Mouse (Mus musculus) hindbrain, embryonic 12.5 days (tissue): Measurements from ENCODE around the gene Gm28374. TPM values are rescaled to one million over a fixed set of nuclear protein-coding genes. Genes with fewer than 3 reads are reported as not detected.
"Not testable (repeated sequence)": the region's sequence is repeated elsewhere in the genome, so short reads cannot be mapped to it uniquely, and the experiment has no call there.

Experiments
- ATAC-seq: fragments of 200-750 bp; cut with Nextera tagmentation; 2 replicates; pipeline ENCODE4 v1.8.0; 2017; ENCODE audit warnings: moderate TSS enrichment; ENCODE audit not compliant: low FRiP score
- H3K27ac ChIP-seq: fragments of 300-500 bp; sonication (generic); 2 replicates; pipeline ENCODE4 v1.5.1; 2016; ENCODE audit warnings: mild to moderate bottlenecking
- H3K27me3 ChIP-seq: fragments of 300-500 bp; sonication (generic); 2 replicates; pipeline ENCODE4 v1.6.1; 2016; ENCODE audit warnings: mild to moderate bottlenecking
- H3K36me3 ChIP-seq: fragments of 300-500 bp; sonication (generic); 2 replicates; pipeline ENCODE4 v1.6.1; 2016; ENCODE audit warnings: mild to moderate bottlenecking
- H3K4me1 ChIP-seq: fragments of 300-500 bp; sonication (generic); 2 replicates; pipeline ENCODE4 v1.6.1; 2016
- H3K4me2 ChIP-seq: fragments of 300-500 bp; sonication (generic); replicated peaks from 2 replicates; pipeline ENCODE4 v1.6.1; 2016; ENCODE audit warnings: mild to moderate bottlenecking
- H3K4me3 ChIP-seq: fragments of 300-500 bp; sonication (generic); 2 replicates; pipeline ENCODE4 v1.5.1; 2016; ENCODE audit warnings: mild to moderate bottlenecking
- H3K9ac ChIP-seq: fragments of 300-500 bp; sonication (generic); 2 replicates; pipeline ENCODE4 v1.6.1; 2016; ENCODE audit warnings: mild to moderate bottlenecking, moderate library complexity
- H3K9me3 ChIP-seq: fragments of 300-500 bp; sonication (generic); replicated peaks from 2 replicates; pipeline ENCODE4 v1.6.1; 2016; ENCODE audit warnings: mild to moderate bottlenecking
- WGBS: fragments of 180-500 bp; shearing (Covaris S2); methylation state at CpG from one replicate; pipeline ENCODE4 v1.1.7; 2016; 5-methylcytosine and 5-hydroxymethylcytosine counted together
- polyA plus RNA-seq: library from polyadenylated mRNA; unstranded; fragments of >200 nt; fragmentation: Nextera tagmentation; extraction: Ambion mirVana; gene quantifications from 2 replicates; pipeline ENCODE4 v1.2.1, GENCODE M21; 2016

The Gm28374 gene
- polyA plus RNA-seq, 1 experiment from 2014 or later, result 2.5 TPM

- under 1% methylated on average over 65 of the region's 65 CpGs for WGBS
- Histone ChIP-seq H3K4me2 (peak within 1 kb of the TSS; percentile 95), H3K27ac (peak within 1 kb of the TSS; percentile 99), H3K9ac (peak within 1 kb of the TSS; percentile 90), H3K4me1 (peaks cover 28% of the 10 kb centered on the region), H3K4me3 (peak within 1 kb of the TSS; percentile 96), H3K27me3 (no peaks in the 10 kb centered on the region), H3K36me3 (peaks cover 33% of the 10 kb centered on the region), H3K9me3 (no peaks in the 10 kb centered on the region)
- ATAC-seq, result peak; percentile 91
Observed at GRCm38 (mm10) chr19:6046294-6047153, 35.5 kb downstream of the Gm28374 start, which contains the start of gene Syvn1. TSS of gene Syvn1 (plus strand) at chr19:6046576.

GRCm38 (mm10) chr19:6045366-6046293 is 36.4 kb downstream of the Gm28374 start:
- H3K4me2 ChIP-seq, result peak overlapping the region; percentile 95
- peak overlapping the region; percentile 99 for H3K27ac ChIP-seq
- H3K36me3 ChIP-seq, result peaks cover 24% of the 10 kb centered on the region
- ATAC-seq, result peak; percentile 50
- WGBS, result 20% methylated on average over 20 of the region's 20 CpGs
- H3K4me1 ChIP-seq, result peaks cover 28% of the 10 kb centered on the region
- H3K27me3 ChIP-seq, result no peaks in the 10 kb centered on the region
- H3K4me3 ChIP-seq, result peak overlapping the region; percentile 96
- no peaks in the 10 kb centered on the region for H3K9me3 ChIP-seq
- H3K9ac ChIP-seq, result peak overlapping the region; percentile 78

DNA sequence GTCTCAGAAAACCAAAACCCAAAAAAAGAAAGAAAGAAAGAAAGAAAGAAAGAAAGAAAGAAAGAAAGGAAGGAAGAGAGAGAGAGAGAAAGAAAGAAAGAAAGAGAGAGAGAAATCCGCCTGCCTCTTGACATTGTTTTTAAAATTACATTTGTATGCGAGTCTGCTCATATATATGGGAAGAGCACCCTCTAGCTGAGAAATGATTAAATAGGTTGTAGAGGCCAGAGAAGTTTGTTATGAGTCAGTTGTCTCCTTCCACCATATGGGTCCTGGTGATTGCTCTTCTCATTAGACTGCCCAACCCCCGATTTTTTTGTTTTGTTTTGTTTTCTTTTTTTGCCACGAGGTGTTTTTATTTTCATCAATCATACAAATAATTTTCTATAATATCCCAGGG is 38.0 kb downstream of the Gm28374 start:
- H3K4me2 ChIP-seq, H3K27ac ChIP-seq, H3K9ac ChIP-seq, H3K9me3 ChIP-seq, H3K27me3 ChIP-seq, H3K4me3 ChIP-seq, H3K36me3 ChIP-seq, ATAC-seq: not testable (repeated sequence)
- WGBS, result 62% methylated on average over 4 of the region's 4 CpGs
- H3K4me1 ChIP-seq, result peaks cover 28% of the 10 kb centered on the region

DNA sequence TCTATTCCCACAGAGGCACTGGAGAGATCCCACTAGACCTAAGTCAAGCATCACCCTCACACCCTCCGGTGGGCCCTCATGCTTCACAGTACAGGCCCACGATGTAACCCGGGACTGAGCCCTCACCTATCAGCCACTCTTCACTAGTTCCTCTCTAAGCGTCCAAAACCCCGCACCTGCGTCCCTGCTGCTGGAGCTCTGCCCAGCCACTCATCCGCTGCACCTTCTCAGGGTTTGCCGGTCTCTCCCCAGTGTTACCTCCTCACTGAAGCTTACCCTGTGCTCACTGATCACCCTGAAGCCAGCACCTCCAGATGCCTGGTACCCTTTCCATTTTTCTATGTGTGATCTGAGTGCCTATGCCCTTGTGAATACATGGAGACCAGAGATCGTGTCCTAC is 39.8 kb downstream of the Gm28374 start:
- no peak overlapping the region for H3K27ac ChIP-seq
- no peak for ATAC-seq

DNA sequence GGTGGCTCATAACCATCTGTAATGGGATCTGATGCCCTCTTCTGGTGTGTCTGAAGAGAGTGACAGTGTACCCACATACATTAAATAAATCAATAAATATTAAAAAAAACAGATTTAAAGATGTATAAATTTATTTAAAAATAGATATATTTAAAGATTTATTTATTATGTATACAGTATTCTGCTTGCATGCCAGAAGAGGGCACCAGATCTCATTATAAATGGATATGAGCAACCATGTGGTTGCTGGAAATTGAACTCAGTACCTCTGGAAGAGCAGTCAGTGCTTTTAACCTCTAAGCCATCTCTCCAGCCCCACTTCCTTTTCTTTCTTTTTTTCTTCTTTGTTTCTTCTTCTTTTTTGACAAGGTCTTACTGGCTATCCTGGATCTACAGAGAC is 42.1 kb downstream of the Gm28374 start:
- H3K9ac ChIP-seq, result no peak overlapping the region
- no peaks in the 10 kb centered on the region for H3K36me3 ChIP-seq
- H3K4me3 ChIP-seq, result no peak overlapping the region
- no peak overlapping the region for H3K27ac ChIP-seq
- H3K4me1 ChIP-seq, result peaks cover 5% of the 10 kb centered on the region
- no peaks in the 10 kb centered on the region for H3K9me3 ChIP-seq
- no peak for ATAC-seq
- no peak overlapping the region for H3K4me2 ChIP-seq
- no peaks in the 10 kb centered on the region for H3K27me3 ChIP-seq

More for the DNA sequence above, 39.8 kb downstream of the Gm28374 start:
- no peak overlapping the region for H3K4me2 ChIP-seq
- no peak overlapping the region for H3K4me3 ChIP-seq
- peak overlapping the region; percentile 35; the same call in 1 of the 2 replicates for H3K9ac ChIP-seq
- no peaks in the 10 kb centered on the region for H3K27me3 ChIP-seq
- 80% methylated on average over 9 of the region's 9 CpGs for WGBS
- H3K36me3 ChIP-seq, result no peaks in the 10 kb centered on the region
- H3K4me1 ChIP-seq, result peaks cover 14% of the 10 kb centered on the region
- no peaks in the 10 kb centered on the region for H3K9me3 ChIP-seq

GRCm38 (mm10) chr19:6038326-6038725 is 43.7 kb downstream of the Gm28374 start:
- no peaks in the 10 kb centered on the region for H3K36me3 ChIP-seq
- WGBS, result 83% methylated on average over 7 of the region's 7 CpGs
- H3K4me1 ChIP-seq, result peaks cover 4% of the 10 kb centered on the region; the same call in 1 of the 2 replicates
- no peak for ATAC-seq
- no peak overlapping the region for H3K4me3 ChIP-seq
- no peaks in the 10 kb centered on the region for H3K27me3 ChIP-seq
- no peaks in the 10 kb centered on the region for H3K9me3 ChIP-seq
- no peak overlapping the region for H3K9ac ChIP-seq
- no peak overlapping the region for H3K4me2 ChIP-seq
- no peak overlapping the region for H3K27ac ChIP-seq

DNA sequence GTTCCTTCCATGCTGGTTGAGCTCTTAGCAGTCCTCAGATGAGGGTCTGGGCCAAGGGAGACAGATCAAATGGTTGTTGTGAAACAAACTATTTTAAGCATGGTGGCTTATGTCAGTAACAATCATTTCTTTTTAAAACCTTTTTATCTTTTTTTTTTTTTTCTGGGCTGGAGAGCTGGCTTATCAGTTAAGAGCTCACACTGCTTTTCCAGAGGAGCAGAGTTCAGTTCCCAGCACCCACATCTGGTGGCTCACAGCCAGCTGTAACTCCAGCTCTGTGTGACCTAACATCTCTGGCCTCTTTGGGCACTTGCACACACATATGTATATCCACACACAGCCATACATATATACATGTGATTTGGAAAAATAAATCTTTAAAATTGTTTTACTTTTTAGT is 44.4 kb downstream of the Gm28374 start:
- Histone ChIP-seq H3K27ac (no peak overlapping the region), H3K4me3 (no peak overlapping the region), H3K9me3 (no peaks in the 10 kb centered on the region), H3K9ac (no peak overlapping the region), H3K36me3 (no peaks in the 10 kb centered on the region), H3K27me3 (no peaks in the 10 kb centered on the region), H3K4me1 (peaks cover 4% of the 10 kb centered on the region; the same call in 1 of the 2 replicates), H3K4me2 (no peak overlapping the region)
- no peak for ATAC-seq

- Histone ChIP-seq H3K4me3 (no peak overlapping the region), H3K4me2 (no peak overlapping the region), H3K9me3 (no peaks in the 10 kb centered on the region), H3K27me3 (no peaks in the 10 kb centered on the region), H3K4me1 (no peaks in the 10 kb centered on the region), H3K9ac (no peak overlapping the region), H3K27ac (no peak overlapping the region), H3K36me3 (no peaks in the 10 kb centered on the region)
- no peak for ATAC-seq
- 80% methylated on average over 9 of the region's 9 CpGs for WGBS
Observed at GRCm38 (mm10) chr19:6035966-6036585, 46.0 kb downstream of the Gm28374 start.

- H3K9me3 ChIP-seq, result no peaks in the 10 kb centered on the region
- H3K36me3 ChIP-seq, result no peaks in the 10 kb centered on the region
- H3K9ac ChIP-seq, result no peak overlapping the region
- no peaks in the 10 kb centered on the region for H3K4me1 ChIP-seq
- H3K27me3 ChIP-seq, result no peaks in the 10 kb centered on the region
- ATAC-seq, result no peak
- H3K27ac ChIP-seq, result no peak overlapping the region
- WGBS, result 71% methylated on average over 14 of the region's 14 CpGs
- H3K4me3 ChIP-seq, result no peak overlapping the region
- no peak overlapping the region for H3K4me2 ChIP-seq
Observed at GRCm38 (mm10) chr19:6030520-6031280, 51.4 kb downstream of the Gm28374 start.

DNA sequence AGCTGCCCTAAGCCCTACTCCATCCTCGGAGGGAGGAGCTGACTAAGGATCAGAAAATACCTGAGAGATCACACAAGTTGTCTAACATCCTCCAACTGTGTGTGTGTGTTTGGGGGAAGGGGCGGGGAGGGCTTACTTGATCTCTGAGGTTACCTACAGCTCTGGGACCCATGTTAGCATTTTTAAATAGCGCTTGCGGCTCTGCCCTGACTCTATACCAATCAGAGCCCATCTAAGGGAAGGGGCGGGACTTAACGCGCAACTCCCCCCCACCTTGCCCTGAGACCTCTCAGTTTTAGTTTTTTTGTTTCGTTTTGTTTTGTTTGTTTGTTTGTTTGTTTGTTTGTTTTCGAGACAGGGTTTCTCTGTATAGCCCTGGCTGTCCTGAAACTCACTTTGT is 52.6 kb downstream of the Gm28374 start:
- H3K27ac ChIP-seq, result no peak overlapping the region
- no peaks in the 10 kb centered on the region for H3K36me3 ChIP-seq
- H3K4me3 ChIP-seq, result no peak overlapping the region
- H3K9me3 ChIP-seq, result no peaks in the 10 kb centered on the region
- no peaks in the 10 kb centered on the region for H3K4me1 ChIP-seq
- H3K27me3 ChIP-seq, result no peaks in the 10 kb centered on the region
- no peak overlapping the region for H3K4me2 ChIP-seq
- 80% methylated on average over 9 of the region's 9 CpGs for WGBS
- H3K9ac ChIP-seq, result no peak overlapping the region
- no peak for ATAC-seq

- Histone ChIP-seq H3K9me3 (no peaks in the 10 kb centered on the region), H3K4me1 (no peaks in the 10 kb centered on the region), H3K36me3 (no peaks in the 10 kb centered on the region), H3K27ac (no peak overlapping the region), H3K27me3 (no peaks in the 10 kb centered on the region), H3K9ac (no peak overlapping the region), H3K4me2 (no peak overlapping the region), H3K4me3 (no peak overlapping the region)
- 87% methylated on average over 6 of the region's 6 CpGs for WGBS
- no peak for ATAC-seq
Observed at GRCm38 (mm10) chr19:6028991-6029390, 53.1 kb downstream of the Gm28374 start.
